Mouse (Mus musculus) testis, adult 2 months (tissue): ENCODE results near the gene Ank3. TPM values are rescaled to one million over a fixed set of nuclear protein-coding genes. Genes with fewer than 3 reads are reported as not detected.

ENCODE experiments used
- H3K27ac ChIP-seq: fragments of 200-500 bp; 2 replicates; pipeline ENCODE4 v1.5.1; 2012; ENCODE audit warnings: low read depth, low read length; ENCODE audit not compliant: control insufficient read depth, insufficient read depth
- H3K27me3 ChIP-seq: fragments of 200-500 bp; 2 replicates; pipeline ENCODE4 v1.6.1; 2012; ENCODE audit warnings: mild to moderate bottlenecking, low read length, moderate library complexity; ENCODE audit not compliant: control insufficient read depth, insufficient read depth
- H3K36me3 ChIP-seq: fragments of 200-500 bp; 2 replicates; pipeline ENCODE4 v1.6.1; 2012; ENCODE audit warnings: mild to moderate bottlenecking, low read length; ENCODE audit not compliant: control insufficient read depth, insufficient read depth
- H3K4me1 ChIP-seq: fragments of 200-500 bp; 2 replicates; pipeline ENCODE4 v1.6.1; 2012; ENCODE audit warnings: low read length; ENCODE audit not compliant: control insufficient read depth, insufficient read depth
- H3K4me3 ChIP-seq: fragments of 200-500 bp; 2 replicates; pipeline ENCODE4 v1.5.1; 2012; ENCODE audit warnings: low read depth, mild to moderate bottlenecking, low read length, moderate library complexity, mixed read lengths; ENCODE audit not compliant: control insufficient read depth
- CTCF ChIP-seq: fragments of 200-500 bp; IDR thresholded peaks from 2 replicates; pipeline ENCODE4 v1.5.1; 2012; ENCODE audit warnings: low read depth, mild to moderate bottlenecking, inconsistent platforms, low read length, moderate library complexity; ENCODE audit not compliant: control insufficient read depth, insufficient read depth, insufficient replicate concordance
- POLR2A ChIP-seq: fragments of 200-500 bp; IDR thresholded peaks from 2 replicates; pipeline ENCODE4 v1.6.1; 2012; ENCODE audit warnings: low read depth, mild to moderate bottlenecking, inconsistent platforms, low read length, moderate library complexity; ENCODE audit not compliant: control insufficient read depth
- polyA plus RNA-seq: library from polyadenylated mRNA; depleted of rRNA; stranded (reverse); fragments of >200 nt; gene quantifications from 2 replicates; pipeline ENCODE4 v1.2.3, GENCODE M21; 2012

Ank3 gene
- polyA plus RNA-seq, 1 experiment, result 3.4 TPM

- TF ChIP-seq POLR2A, result no peak
- H3K27ac ChIP-seq, result no peak overlapping the region
- H3K4me1 ChIP-seq, result no peaks in the 10 kb centered on the region
- no peaks in the 10 kb centered on the region for H3K36me3 ChIP-seq
- H3K27me3 ChIP-seq, result no peaks in the 10 kb centered on the region
- no peak overlapping the region for H3K4me3 ChIP-seq
Observed at GRCm38 (mm10) chr10:69720452-69720851, 321.9 kb downstream of the Ank3 start.

GRCm38 (mm10) chr10:69720899-69721490 lies 322.4 kb downstream of the Ank3 start:
- Histone ChIP-seq H3K4me3 (no peak overlapping the region), H3K27me3 (no peaks in the 10 kb centered on the region), H3K27ac (no peak overlapping the region), H3K36me3 (no peaks in the 10 kb centered on the region), H3K4me1 (no peaks in the 10 kb centered on the region)
- no peak for TF ChIP-seq CTCF
- TF ChIP-seq POLR2A, result no peak

GRCm38 (mm10) chr10:69724159-69724558 lies 325.6 kb downstream of the Ank3 start:
- H3K4me1 ChIP-seq, result no peaks in the 10 kb centered on the region
- H3K27me3 ChIP-seq, result no peaks in the 10 kb centered on the region
- no peaks in the 10 kb centered on the region for H3K36me3 ChIP-seq
- H3K27ac ChIP-seq, result no peak overlapping the region
- TF ChIP-seq CTCF (no peak), POLR2A (no peak)
- H3K4me3 ChIP-seq, result no peak overlapping the region

DNA sequence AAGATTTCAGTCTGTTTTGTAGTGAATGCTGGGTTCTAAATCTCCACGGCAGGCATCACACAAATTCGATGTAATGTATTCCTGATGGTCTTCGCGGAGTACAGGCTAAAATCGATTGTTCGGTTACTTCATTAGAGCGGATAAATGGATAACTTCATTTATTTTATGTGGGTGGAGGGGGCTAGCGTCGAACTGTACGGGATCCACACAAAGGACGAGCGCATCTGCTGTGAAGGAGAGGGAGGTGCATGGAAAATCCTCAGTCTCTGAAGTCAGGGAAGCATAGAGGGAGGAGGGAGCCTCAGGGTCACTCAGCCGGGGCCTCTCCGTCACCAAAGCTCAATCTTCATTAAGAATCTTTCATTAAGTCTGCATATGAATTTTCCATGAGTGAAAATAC lies 326.5 kb downstream of the Ank3 start:
- TF ChIP-seq CTCF (no peak), POLR2A (no peak)
- no peak overlapping the region for H3K4me3 ChIP-seq
- H3K27me3 ChIP-seq, result no peaks in the 10 kb centered on the region
- no peaks in the 10 kb centered on the region for H3K4me1 ChIP-seq
- H3K36me3 ChIP-seq, result no peaks in the 10 kb centered on the region
- H3K27ac ChIP-seq, result no peak overlapping the region

GRCm38 (mm10) chr10:69726265-69726664 lies 327.7 kb downstream of the Ank3 start:
- Histone ChIP-seq H3K27ac (no peak overlapping the region), H3K36me3 (no peaks in the 10 kb centered on the region), H3K27me3 (no peaks in the 10 kb centered on the region), H3K4me3 (no peak overlapping the region), H3K4me1 (no peaks in the 10 kb centered on the region)
- TF ChIP-seq POLR2A (no peak), CTCF (no peak)

- no peak overlapping the region for H3K27ac ChIP-seq
- no peak overlapping the region for H3K4me3 ChIP-seq
- H3K27me3 ChIP-seq, result no peaks in the 10 kb centered on the region
- no peaks in the 10 kb centered on the region for H3K4me1 ChIP-seq
- TF ChIP-seq POLR2A, result no peak
- TF ChIP-seq CTCF, result no peak
- no peaks in the 10 kb centered on the region for H3K36me3 ChIP-seq
Observed at GRCm38 (mm10) chr10:69726806-69727205, 328.2 kb downstream of the Ank3 start.

- no peak for TF ChIP-seq CTCF
- no peak for TF ChIP-seq POLR2A
- H3K36me3 ChIP-seq, result no peaks in the 10 kb centered on the region
- H3K4me3 ChIP-seq, result no peak overlapping the region
- H3K27ac ChIP-seq, result no peak overlapping the region
- H3K27me3 ChIP-seq, result no peaks in the 10 kb centered on the region
- H3K4me1 ChIP-seq, result no peaks in the 10 kb centered on the region
Observed at GRCm38 (mm10) chr10:69728876-69729275, 330.3 kb downstream of the Ank3 start.

DNA sequence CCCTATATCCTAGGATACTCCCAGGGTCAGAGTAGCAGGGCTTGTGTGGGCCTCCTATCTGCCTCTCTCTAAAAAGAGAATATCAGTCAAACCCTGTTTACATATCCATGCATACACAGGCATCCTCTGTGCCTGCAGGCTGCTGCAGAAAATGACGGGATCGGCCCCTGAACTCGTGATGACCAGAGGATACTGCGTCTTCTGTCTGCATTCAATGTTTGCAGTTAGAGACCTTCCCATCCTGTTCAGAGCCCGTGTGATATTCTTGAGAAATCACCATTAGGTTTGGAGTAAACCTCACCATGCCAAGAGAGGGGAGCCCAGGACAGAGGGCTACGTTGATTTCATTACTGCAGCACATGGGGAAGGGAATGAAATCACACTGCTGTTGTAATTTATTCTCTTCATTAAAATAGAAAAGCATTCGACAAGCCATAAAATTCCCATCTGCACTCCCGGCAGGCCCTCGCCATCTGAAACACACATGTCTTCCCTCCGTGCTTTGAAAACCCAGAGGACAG lies 331.8 kb downstream of the Ank3 start:
- Histone ChIP-seq H3K27me3 (no peaks in the 10 kb centered on the region), H3K4me3 (no peak overlapping the region), H3K27ac (no peak overlapping the region), H3K4me1 (no peaks in the 10 kb centered on the region), H3K36me3 (no peaks in the 10 kb centered on the region)
- TF ChIP-seq POLR2A (no peak), CTCF (no peak)
